Mouse (Mus musculus) megakaryocyte, embryonic 14.5 days (primary cell): Measurements from ENCODE around the gene Dnpep.

Experiments
- FLI1 ChIP-seq: IDR thresholded peaks from 2 replicates; pipeline ENCODE4 v1.6.1; 2012; ENCODE audit warnings: low read length, inconsistent platforms, mixed read lengths
- GATA1 ChIP-seq: IDR thresholded peaks from 3 replicates; pipeline ENCODE4 v1.6.1; 2012; ENCODE audit warnings: mixed read lengths, low read length, inconsistent platforms, borderline replicate concordance

DNA sequence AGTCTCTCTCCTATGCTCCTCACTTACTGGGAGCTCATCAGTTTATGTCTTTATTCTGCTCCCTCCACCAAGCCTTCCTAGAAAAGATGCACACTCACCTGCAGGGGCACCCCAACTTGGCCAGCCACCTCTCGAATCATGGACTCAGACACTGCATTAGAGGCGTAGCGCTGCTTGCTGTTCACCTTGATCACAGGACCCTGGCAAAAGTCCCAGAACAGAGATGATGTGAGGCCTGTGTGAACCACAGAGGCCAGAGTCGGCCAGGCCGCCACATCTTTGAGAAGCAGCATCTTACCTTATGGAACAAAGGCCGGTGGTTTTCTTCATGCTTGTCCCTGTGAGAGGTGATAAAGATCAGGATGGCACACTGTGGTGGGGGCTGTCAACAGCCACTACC, 6.1 kb downstream of the Dnpep start:
- TF ChIP-seq GATA1 (no peak), FLI1 (no peak)
